Mouse (Mus musculus) cerebellum, postnatal 14 days (tissue): ENCODE measurements around the gene Fam208a.

Experiments
- DNase-seq, 2 experiments: peaks; one replicate each; pipeline ENCODE4 v3.0.0; 2021; ENCODE audit warnings: mixed read lengths in 2 of 2

Fam208a gene

GRCm38 (mm10) chr14:27428573-27428972 is at the start of gene Fam208a:
Gene Fam208a, plus strand, starts transcription at chr14:27428834.
- DNase-seq = peak; percentile 96 to 97

GRCm38 (mm10) chr14:27379404-27379803 is 49.2 kb upstream of the Fam208a start:
- DNase-seq = no peak

GRCm38 (mm10) chr14:27381459-27381858 is 47.2 kb upstream of the Fam208a start:
- no peak for DNase-seq

GRCm38 (mm10) chr14:27383321-27383830 is 45.3 kb upstream of the Fam208a start:
- no peak for DNase-seq

- DNase-seq = no peak
Measured at GRCm38 (mm10) chr14:27384143-27384542, 44.5 kb upstream of the Fam208a start.

- DNase-seq = no peak
Measured at GRCm38 (mm10) chr14:27388616-27389015, 40.0 kb upstream of the Fam208a start.

- no peak for DNase-seq
Measured at GRCm38 (mm10) chr14:27389722-27390121, 38.9 kb upstream of the Fam208a start.

GRCm38 (mm10) chr14:27390663-27391062 is 38.0 kb upstream of the Fam208a start:
- no peak for DNase-seq

- no peak for DNase-seq
Measured at GRCm38 (mm10) chr14:27391776-27392308, 36.8 kb upstream of the Fam208a start.

GRCm38 (mm10) chr14:27392660-27393059 is 36.0 kb upstream of the Fam208a start:
- DNase-seq = no peak

- DNase-seq = no peak
Measured at GRCm38 (mm10) chr14:27393806-27394205, 34.8 kb upstream of the Fam208a start.

- DNase-seq = no peak
Measured at GRCm38 (mm10) chr14:27396424-27396823, 32.2 kb upstream of the Fam208a start.

- no peak for DNase-seq
Measured at GRCm38 (mm10) chr14:27397526-27397925, 31.1 kb upstream of the Fam208a start.

GRCm38 (mm10) chr14:27400495-27400894 is 28.1 kb upstream of the Fam208a start:
- no peak for DNase-seq

GRCm38 (mm10) chr14:27401717-27402278 is 26.8 kb upstream of the Fam208a start:
- DNase-seq = no peak

- DNase-seq = no peak
Measured at GRCm38 (mm10) chr14:27402332-27403250, 26.0 kb upstream of the Fam208a start.

GRCm38 (mm10) chr14:27405452-27405851 is 23.2 kb upstream of the Fam208a start:
- no peak for DNase-seq

GRCm38 (mm10) chr14:27405947-27406346 is 22.7 kb upstream of the Fam208a start:
- no peak for DNase-seq

- DNase-seq = no peak
Measured at GRCm38 (mm10) chr14:27408240-27408639, 20.4 kb upstream of the Fam208a start.

GRCm38 (mm10) chr14:27409662-27410061 is 19.0 kb upstream of the Fam208a start:
- no peak for DNase-seq

GRCm38 (mm10) chr14:27411492-27411891 is 17.1 kb upstream of the Fam208a start:
- DNase-seq = no peak

- no peak for DNase-seq
Measured at GRCm38 (mm10) chr14:27412699-27413098, 15.9 kb upstream of the Fam208a start.

GRCm38 (mm10) chr14:27413961-27414360 is 14.7 kb upstream of the Fam208a start:
- DNase-seq = peak in 1 of 2 experiments; percentile 44

GRCm38 (mm10) chr14:27420816-27421215 is 7.8 kb upstream of the Fam208a start:
- no peak for DNase-seq
